Mouse (Mus musculus) embryonic fibroblast, embryonic 13.5 days (primary cell): ENCODE measurements around the gene Sh2d1a. TPM values are rescaled to one million over a fixed set of nuclear protein-coding genes. Genes with fewer than 3 reads are reported as not detected.

Experiments used
- H3K27ac ChIP-seq: 2 replicates; pipeline ENCODE4 v1.5.1; 2012; ENCODE audit warnings: low read length, control low read depth, inconsistent platforms; ENCODE audit not compliant: insufficient read depth
- H3K4me1 ChIP-seq: 2 replicates; pipeline ENCODE4 v1.6.1; 2011; ENCODE audit warnings: low read length; ENCODE audit not compliant: control insufficient read depth, insufficient read depth
- H3K4me3 ChIP-seq: 2 replicates; pipeline ENCODE4 v1.5.1; 2011; ENCODE audit warnings: mild to moderate bottlenecking, control low read depth, low read length; ENCODE audit not compliant: insufficient read depth
- CTCF ChIP-seq: IDR thresholded peaks from 2 replicates; pipeline ENCODE4 v1.5.1; 2011; ENCODE audit warnings: mild to moderate bottlenecking, control low read depth, low read length, moderate library complexity, borderline replicate concordance; ENCODE audit not compliant: insufficient read depth
- POLR2A ChIP-seq: IDR thresholded peaks from 2 replicates; pipeline ENCODE4 v1.6.1; 2011; ENCODE audit warnings: low read depth, mild to moderate bottlenecking, control low read depth, low read length, moderate library complexity
- polyA plus RNA-seq: library from polyadenylated mRNA; stranded (reverse); fragments of >200 nt; gene quantifications from 2 replicates; pipeline ENCODE4 v1.2.4, GENCODE M21; 2011; ENCODE audit warnings: low read depth; ENCODE audit not compliant: missing spikeins, insufficient read length

Sh2d1a gene
- polyA plus RNA-seq = not detected in 2 replicates

DNA sequence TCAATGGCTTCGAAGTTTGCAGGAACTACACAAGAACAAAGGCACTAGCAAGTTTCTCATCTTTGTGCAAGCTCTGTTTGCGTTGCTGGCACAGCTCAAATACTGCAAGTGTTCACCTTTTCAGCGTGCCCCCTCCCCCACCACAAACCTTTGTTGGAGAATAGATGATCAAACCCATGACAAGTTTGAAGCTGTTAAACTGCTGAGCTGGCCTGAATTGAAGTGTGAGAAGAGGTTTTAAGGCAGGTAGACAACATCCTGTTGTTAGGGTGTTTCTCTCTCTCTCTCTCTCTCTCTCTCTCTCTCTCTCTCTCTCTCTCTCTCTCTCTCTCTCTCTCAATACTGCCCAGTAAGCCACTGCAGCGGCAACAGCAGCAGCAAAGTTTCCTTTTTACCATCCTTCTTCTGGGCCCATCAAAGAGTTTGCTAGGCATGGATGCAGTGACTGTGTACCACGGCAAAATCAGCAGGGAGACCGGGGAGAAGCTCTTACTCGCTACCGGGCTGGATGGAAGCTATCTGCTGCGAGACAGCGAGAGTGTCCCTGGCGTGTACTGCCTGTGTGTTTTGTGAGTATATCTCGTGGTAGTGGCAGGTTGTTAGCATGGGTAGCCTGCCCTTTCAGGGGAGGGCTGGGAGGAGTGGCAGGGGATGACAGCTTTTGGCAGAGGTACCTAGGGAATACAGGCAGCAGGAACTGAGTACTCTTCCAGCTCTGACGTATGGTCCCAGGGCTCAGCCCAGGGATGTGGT lies at the start of gene Sh2d1a:
TSS of gene Sh2d1a (plus strand) at position 163 of the 753 bp plus-strand sequence.
- TF ChIP-seq CTCF = no peak
- no peak for TF ChIP-seq POLR2A

DNA sequence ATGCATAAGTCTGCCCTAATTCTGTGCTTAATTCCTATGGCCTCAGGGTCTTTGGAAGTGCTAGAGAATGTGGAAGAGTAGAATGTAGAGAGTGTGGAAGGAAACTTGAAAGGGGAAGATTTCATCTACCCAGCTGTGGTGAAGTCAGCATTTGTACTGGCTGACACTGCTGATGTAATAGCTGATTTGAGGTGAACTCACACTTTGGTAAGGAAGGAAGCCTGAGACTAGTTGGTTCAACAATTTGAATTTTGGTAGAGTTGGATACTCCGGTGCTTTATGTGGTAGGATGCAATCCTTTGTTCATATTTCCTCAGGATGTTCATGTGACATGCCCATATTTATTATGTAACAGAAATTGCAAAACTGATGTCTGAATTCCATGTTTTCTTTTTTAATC lies 49.3 kb upstream of the Sh2d1a start:
- H3K27ac ChIP-seq = no peak overlapping the region
- no peak overlapping the region for H3K4me3 ChIP-seq
- TF ChIP-seq POLR2A (no peak), CTCF (no peak)
- no peaks in the 10 kb centered on the region for H3K4me1 ChIP-seq

More for the DNA sequence above, at the start of gene Sh2d1a:
- Histone ChIP-seq H3K4me3 (no peak within 1 kb of the TSS), H3K4me1 (no peaks in the 10 kb centered on the region), H3K27ac (no peak within 1 kb of the TSS)

DNA sequence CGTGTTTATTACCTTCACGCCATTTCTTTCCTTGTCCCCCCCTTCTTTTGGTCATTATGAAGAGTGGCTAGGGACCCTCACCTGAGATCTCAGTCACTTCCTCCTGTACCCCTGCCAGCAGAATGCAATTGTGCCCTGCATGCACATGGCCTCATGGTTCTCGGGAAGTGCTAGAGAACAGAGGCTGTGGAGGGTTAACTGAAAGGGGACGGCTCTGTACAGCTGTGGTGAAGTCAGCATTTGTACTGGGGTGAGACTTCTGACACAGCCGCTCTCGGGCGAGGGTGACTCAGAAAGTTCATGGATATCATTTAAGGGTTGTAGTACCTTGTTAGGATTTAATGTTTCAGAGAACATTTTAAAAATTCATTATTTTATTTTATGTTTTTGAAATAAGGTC lies 47.7 kb upstream of the Sh2d1a start:
- TF ChIP-seq POLR2A (no peak), CTCF (no peak)
- no peak overlapping the region for H3K4me3 ChIP-seq
- no peak overlapping the region for H3K27ac ChIP-seq
- no peaks in the 10 kb centered on the region for H3K4me1 ChIP-seq

DNA sequence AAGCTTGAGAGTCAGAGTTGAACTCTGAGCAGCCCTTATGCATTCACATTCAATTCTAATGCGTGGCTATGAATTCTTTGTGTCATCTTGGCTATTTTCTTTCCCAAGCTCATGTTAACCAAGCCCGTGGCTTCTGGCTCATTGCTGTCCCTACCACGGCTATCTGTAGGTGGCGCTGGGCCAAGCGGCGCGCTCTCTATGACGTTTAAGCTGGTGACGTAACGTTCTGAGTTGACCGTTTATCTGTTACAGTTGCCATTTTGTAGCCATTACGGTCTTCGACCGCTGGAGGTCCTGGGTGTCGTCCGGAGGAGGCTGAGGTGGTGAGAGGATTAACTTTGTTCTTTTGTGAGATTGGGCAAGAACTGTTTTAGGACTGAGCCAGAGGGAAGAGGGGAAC lies 12.8 kb upstream of the Sh2d1a start, which contains the start of gene Tex13c2:
TSS of gene Tex13c2 (plus strand) at position 246 of the 400 bp plus-strand sequence.
- no peak for TF ChIP-seq POLR2A
- no peak for TF ChIP-seq CTCF
- no peak within 1 kb of the TSS for H3K27ac ChIP-seq
- no peak within 1 kb of the TSS for H3K4me3 ChIP-seq
- H3K4me1 ChIP-seq = no peaks in the 10 kb centered on the region

DNA sequence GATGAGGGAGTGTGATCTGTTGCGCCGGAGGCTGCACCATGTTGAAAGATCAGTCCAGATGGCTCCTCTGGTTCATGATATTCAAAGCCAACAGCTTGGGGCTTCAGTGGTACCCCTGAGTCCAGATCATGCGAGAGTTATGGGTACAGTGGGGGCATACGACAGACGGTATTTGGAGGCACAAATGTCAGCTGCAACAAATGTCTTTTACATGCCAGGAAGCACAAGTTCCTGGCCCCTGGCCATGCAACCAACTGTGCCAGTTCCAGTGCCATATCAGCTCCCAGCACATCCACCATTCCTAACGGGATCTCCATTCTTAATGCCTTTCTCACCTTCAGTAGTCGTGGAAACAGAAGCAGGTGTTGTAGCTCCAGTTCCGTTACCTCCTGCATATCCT lies 11.9 kb upstream of the Sh2d1a start:
- TF ChIP-seq CTCF (no peak), POLR2A (no peak)
- H3K27ac ChIP-seq = no peak overlapping the region
- H3K4me1 ChIP-seq = no peaks in the 10 kb centered on the region
- no peak overlapping the region for H3K4me3 ChIP-seq

DNA sequence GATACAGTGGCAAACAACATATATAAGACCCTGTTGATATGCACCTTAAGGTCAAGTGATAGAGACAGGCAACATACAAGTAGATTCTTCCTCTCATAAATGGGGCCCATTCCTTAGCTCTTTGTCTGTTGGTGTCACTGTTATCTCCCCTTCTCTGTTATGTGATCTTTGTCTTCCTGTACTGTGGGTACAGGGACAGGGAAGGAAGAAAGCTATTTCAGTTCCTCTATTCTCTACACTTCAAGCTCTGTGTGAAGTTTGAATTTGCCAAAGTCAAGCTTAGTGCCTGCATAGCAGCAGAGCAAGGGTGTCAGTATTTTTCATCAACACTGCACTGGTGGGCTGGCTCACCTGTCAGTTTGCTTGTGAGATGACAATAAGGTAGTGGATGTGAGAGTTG lies 1.7 kb upstream of the Sh2d1a start:
- no peak overlapping the region for H3K4me3 ChIP-seq
- TF ChIP-seq POLR2A (no peak), CTCF (no peak)
- H3K27ac ChIP-seq = no peak overlapping the region
- H3K4me1 ChIP-seq = no peaks in the 10 kb centered on the region

DNA sequence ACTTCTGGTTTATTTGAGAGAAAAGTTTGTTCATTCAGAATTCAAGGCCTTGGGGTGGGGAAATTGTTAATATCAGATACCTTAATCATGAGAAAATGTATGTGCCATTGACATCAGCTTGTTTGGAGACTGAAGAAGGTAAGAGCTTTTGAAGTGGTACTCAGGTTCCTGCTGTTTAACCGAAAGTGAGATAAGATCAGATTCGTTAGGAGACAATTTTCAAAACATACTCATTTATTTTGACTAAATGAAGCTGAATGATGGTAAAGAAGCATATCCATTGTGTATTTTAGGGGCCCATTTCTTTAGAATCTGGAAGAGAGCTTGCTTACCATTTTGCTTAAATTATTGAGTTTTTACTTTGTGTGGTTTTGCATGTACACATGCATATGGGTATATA lies 8.9 kb downstream of the Sh2d1a start:
- Histone ChIP-seq H3K4me1 (no peaks in the 10 kb centered on the region), H3K4me3 (no peak overlapping the region), H3K27ac (no peak overlapping the region)
- TF ChIP-seq POLR2A (no peak), CTCF (no peak)

DNA sequence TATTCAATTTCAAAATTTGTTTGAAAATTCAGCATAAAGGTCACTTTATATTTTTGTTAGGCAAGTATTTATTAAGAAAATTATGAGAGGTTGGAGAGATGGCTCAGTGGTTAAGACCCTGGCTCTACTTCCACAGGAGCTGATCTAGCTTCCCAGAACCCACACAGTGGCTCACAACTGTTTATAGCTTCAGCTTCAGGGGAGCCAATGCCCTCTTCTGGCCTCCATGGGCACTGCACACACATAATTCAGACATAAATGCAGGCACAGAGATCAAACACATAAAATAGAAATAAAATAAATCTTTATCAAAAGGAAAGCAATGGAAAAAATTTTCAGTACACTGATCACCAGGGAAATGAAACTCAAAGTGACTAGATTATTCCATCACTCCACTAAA lies 10.3 kb downstream of the Sh2d1a start:
- Histone ChIP-seq H3K4me1 (no peaks in the 10 kb centered on the region), H3K4me3 (no peak overlapping the region), H3K27ac (no peak overlapping the region)
- TF ChIP-seq POLR2A (no peak), CTCF (peak; percentile 17; the same call in 1 of the 2 replicates)

DNA sequence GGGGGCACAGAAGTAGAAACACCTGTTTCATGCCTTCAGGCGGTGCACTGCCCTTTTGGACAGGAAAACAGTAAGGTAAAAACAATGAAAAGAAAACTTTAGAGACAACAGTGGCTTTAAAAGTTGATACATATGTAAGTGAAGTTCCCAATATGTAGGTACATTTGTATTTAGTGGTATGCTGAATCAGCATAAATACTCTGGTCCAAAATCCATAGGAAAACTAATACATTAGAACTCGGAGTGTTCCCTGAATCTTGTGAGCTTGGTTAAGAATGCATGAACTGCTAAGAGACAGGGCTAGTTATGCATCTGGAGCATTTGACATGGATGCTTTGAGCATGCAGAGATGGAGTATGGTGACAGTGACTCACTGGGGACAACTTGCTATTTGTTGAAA lies 20.6 kb downstream of the Sh2d1a start:
- Histone ChIP-seq H3K4me3 (no peak overlapping the region), H3K4me1 (no peaks in the 10 kb centered on the region), H3K27ac (no peak overlapping the region)
- TF ChIP-seq POLR2A (no peak), CTCF (no peak)

DNA sequence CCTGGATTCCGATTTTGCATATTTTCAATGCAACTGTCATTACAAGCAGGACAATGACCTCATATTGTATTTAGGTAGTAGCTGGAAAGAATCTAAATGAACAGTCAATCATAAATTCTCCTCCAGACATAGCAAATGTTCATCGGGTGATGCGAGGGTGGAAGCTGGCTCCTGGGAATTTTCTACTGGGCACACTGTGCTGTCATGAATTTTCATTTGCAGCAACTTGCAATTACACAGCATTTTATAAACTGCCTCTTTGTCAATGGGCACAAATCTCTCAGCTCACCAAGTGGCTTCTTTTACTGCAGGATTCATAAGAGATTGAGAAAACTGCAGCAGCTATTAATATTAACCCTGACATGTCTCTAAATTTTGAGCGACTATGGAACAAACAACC lies 28.4 kb downstream of the Sh2d1a start:
- no peaks in the 10 kb centered on the region for H3K4me1 ChIP-seq
- TF ChIP-seq POLR2A (no peak), CTCF (no peak)
- no peak overlapping the region for H3K4me3 ChIP-seq
- H3K27ac ChIP-seq = no peak overlapping the region
